Mouse (Mus musculus): Measurements from ENCODE around the gene Hsf2bp.

- TF ChIP-seq GATA1 (IDR thresholded peaks at IDR 0.05; ENCODE audit: borderline replicate concordance, low read length) (no peak), FLI1 (IDR thresholded peaks at IDR 0.05; ENCODE audit: low read length) (no peak)
Measured at GRCm38 (mm10) chr17:32035609-32036508, at the start of gene Hsf2bp, which contains the start of gene Rrp1b.

Data from megakaryocyte, embryonic 14.5 days (primary cell).